Mouse (Mus musculus): ENCODE results near the gene Ccdc103.
A peak's percentile ranks its signal among the peaks of the same experiment; 100 is the strongest.

Gene Ccdc103

DNA sequence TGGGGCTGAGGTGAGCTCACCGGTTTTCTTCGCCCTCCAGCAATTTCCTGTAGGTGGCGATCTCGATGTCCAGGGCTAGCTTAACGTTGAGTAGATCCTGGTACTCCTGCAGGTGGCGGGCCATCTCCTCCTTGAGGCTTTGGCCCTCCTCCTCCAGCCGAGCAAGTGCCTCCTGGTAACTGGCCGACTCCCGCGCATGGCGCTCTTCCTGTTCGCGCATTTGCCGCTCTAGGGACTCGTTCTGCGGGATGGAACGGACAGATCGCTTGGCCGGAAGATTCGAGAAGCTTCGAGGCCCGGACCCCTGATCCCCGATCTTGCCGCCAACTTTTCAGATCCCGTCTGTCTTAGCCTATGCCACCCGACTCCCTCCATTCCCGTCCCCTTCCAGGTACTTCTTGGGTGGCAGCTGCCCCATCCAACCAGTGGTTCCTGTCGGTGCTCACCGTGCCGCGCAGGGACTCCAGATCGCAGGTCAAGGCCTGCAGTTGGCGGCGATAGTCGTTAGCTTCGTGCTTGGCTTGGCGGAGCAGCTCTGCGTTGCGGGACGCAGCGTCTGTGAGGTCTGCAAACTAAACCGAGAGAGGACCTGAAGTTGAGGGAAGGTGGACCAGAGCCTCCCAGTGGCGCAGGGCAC, 12.1 kb downstream of the Ccdc103 start:
- DNase-seq, result peak; percentile 78

- DNase-seq, result no peak
Measured at GRCm38 (mm10) chr11:102894716-102895115, 13.7 kb downstream of the Ccdc103 start.

- DNase-seq, result no peak
Measured at GRCm38 (mm10) chr11:102895779-102896178, 14.8 kb downstream of the Ccdc103 start.

- DNase-seq, result no peak
Measured at GRCm38 (mm10) chr11:102896641-102897040, 15.6 kb downstream of the Ccdc103 start.

DNA sequence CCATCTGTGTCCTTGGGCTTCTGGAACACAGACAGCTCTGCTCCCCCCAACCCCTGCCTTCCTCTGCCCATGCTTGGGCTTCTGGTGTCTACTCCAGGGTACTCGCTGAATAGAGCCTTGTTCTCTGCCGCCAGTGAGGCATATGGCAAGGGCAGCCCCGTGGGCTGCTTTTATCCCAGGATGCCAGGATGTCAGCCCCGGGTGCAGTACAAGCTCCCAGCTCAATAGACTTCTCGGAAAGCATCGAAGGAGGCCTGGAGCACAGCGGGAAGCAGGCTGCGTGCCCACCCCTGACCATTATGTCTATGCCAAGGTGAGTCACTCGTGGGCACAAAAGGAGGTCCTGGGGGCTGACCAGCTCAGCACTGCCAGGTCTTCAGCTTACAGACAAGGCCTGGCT, 17.4 kb downstream of the Ccdc103 start:
- DNase-seq, result no peak

- DNase-seq, result peak; percentile 81
Measured at GRCm38 (mm10) chr11:102900763-102901162, 19.8 kb downstream of the Ccdc103 start, which contains the start of gene Gfap. Gene Gfap (minus strand): TSS chr11:102900912.

DNA sequence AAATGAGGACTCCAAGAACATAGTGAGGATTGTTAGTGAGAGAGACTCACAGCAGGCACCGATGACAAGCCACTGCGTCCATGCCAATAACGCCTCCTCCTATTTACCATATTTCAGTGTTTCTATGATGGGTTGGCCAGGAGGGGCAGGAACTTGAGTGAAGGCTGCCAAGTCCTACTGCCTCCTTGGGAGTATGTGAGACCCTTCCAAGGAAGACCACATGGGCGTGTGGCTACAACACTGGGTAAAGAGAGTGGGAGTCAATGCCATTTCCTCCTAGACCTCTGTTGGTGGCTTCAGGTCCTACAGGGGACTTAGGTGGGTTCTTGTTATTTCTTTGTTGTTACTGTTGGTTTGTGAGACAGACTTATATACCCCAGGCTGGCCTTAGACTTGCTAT, 20.2 kb downstream of the Ccdc103 start:
- DNase-seq, result no peak

- DNase-seq, result no peak
Measured at GRCm38 (mm10) chr11:102902107-102902506, 21.1 kb downstream of the Ccdc103 start.

GRCm38 (mm10) chr11:102903654-102904053, 22.6 kb downstream of the Ccdc103 start:
- no peak for DNase-seq

DNA sequence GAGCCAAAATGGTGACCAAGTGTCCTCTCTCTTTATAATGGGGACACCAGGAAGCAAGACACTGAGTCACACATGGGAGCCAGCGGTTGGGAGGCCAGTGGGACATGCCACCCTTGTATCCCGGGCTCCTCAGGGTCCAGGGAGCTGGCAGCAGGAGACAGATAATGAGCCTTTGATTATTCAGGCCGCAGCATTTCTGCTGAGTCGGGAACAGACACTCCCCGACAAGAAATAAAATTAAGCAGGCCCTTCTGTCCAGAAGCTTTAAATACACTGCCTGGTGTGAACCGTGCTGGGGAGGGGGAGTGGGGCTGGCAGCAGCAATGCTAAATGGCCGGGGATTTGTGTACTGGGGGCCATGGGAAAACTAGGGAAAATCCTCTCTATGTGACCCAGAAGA, 30.4 kb downstream of the Ccdc103 start:
- DNase-seq, result no peak

DNA sequence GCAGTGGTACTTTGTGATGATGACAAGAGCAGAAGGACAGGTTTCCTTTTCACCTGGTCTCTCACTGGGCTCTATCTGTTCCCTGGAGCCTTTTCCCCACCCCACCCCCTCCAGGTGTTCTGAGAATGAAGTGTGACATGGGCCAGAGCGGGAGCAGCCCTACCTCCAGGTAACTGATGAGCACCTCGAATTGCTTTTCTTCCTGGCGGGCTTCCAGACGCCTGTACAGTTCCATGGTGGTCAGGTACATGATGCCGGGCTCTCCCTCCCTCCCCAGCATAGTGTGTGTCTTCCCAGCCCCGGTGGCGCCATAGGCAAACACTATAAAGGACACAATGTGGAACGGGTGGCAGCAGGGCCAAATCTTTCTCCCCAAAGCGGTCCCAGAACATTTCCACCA, 34.4 kb downstream of the Ccdc103 start:
- no peak for DNase-seq

- DNase-seq, result no peak
Measured at GRCm38 (mm10) chr11:102918077-102918476, 37.1 kb downstream of the Ccdc103 start.

- DNase-seq, result no peak
Measured at GRCm38 (mm10) chr11:102921491-102921890, 40.5 kb downstream of the Ccdc103 start.

GRCm38 (mm10) chr11:102924557-102925350, 43.8 kb downstream of the Ccdc103 start, which contains the start of gene Kif18b:
Gene Kif18b (minus strand): TSS chr11:102925124.
- peak; percentile 94 for DNase-seq

DNA sequence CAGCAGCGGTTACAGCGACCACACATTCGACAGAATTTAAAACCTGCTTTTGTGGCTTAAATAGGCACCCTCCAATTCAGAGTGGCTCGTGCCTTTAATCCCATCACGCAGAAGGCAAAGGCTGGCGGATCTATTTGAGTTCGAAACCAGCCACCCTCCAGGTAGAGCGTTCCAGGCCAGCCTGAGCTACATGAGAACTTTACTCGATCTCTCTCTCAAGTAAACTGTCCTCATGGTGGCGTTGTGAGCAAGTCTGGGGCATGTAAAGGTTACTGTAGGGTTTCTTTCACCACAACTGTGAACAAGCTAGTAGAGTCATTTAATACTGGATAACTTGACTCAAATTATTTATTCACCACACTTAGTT, 44.3 kb downstream of the Ccdc103 start:
- DNase-seq, result peak; percentile 77

DNA sequence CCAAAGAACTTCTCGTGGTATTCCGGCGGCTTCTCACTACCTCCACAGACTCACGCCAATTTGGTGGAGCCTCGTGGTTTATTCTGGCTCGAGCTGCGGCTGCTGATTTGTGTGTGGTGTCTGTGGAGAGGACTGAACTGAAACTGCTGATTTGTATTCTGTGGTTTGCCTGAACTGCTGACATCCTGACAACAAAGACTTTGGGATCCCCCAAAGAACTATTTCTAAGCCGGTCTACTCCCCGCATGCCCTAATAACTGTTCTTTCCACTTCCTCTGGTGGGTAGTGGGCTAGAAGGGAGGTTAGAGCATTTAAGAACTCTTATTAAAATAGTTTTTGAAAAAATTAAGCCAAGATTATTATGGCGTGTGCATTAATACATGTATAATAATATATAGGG, 49.7 kb downstream of the Ccdc103 start:
- DNase-seq, result no peak

Data from thymus, postnatal 4 days (tissue).